Mouse (Mus musculus) myocyte (in vitro differentiated cells): Measurements from ENCODE around the gene Svbp.

Experiments used
- E2F4 ChIP-seq: IDR thresholded peaks from one replicate; pipeline ENCODE4 v1.6.1; 2011; ENCODE audit warnings: mild to moderate bottlenecking, control low read depth, moderate library complexity; ENCODE audit not compliant: insufficient read depth
- MAX ChIP-seq: IDR thresholded peaks from one replicate; pipeline ENCODE4 v1.6.1; 2011; ENCODE audit warnings: low read depth, mild to moderate bottlenecking, control low read depth
- POLR2A ChIP-seq: IDR thresholded peaks from one replicate; pipeline ENCODE4 v1.6.1; 2011; ENCODE audit warnings: low read depth, mild to moderate bottlenecking, control low read depth, moderate library complexity; ENCODE audit not compliant: insufficient read length
- SRF ChIP-seq: IDR thresholded peaks from one replicate; pipeline ENCODE4 v1.6.1; 2011; ENCODE audit warnings: low read depth; ENCODE audit not compliant: control insufficient read depth, insufficient read length
- TCF12 ChIP-seq: IDR thresholded peaks from one replicate; pipeline ENCODE4 v1.6.1; 2011; ENCODE audit warnings: mild to moderate bottlenecking, control low read depth; ENCODE audit not compliant: poor library complexity, insufficient read depth, severe bottlenecking
- USF1 ChIP-seq: IDR thresholded peaks from one replicate; pipeline ENCODE4 v1.6.1; 2011; ENCODE audit warnings: low read depth, mild to moderate bottlenecking, control low read depth, moderate library complexity

GRCm38 (mm10) chr4:119183525-119183924 is 11.6 kb upstream of the Svbp start:
- TF ChIP-seq USF1: no peak
- no peak for TF ChIP-seq POLR2A
- TF ChIP-seq E2F4: no peak
- TF ChIP-seq SRF: no peak
- no peak for TF ChIP-seq TCF12
- TF ChIP-seq MAX: no peak
